Mouse (Mus musculus) limb, embryonic 15.5 days (tissue): ENCODE data around the gene Arhgap22. TPM values are rescaled to one million over a fixed set of nuclear protein-coding genes. Genes with fewer than 3 reads are reported as not detected.

ENCODE experiments used
- ATAC-seq: fragments of 200-750 bp; cut with Nextera tagmentation; 2 replicates; pipeline ENCODE4 v1.8.0; 2017; ENCODE audit warnings: low read depth, moderate TSS enrichment; ENCODE audit not compliant: insufficient number of reproducible peaks, low FRiP score, low TSS enrichment
- H3K27ac ChIP-seq: fragments of 300-500 bp; sonication (generic); 2 replicates; pipeline ENCODE4 v1.5.1; 2015; ENCODE audit warnings: moderate library complexity, mild to moderate bottlenecking, inconsistent platforms
- H3K27me3 ChIP-seq: fragments of 300-500 bp; sonication (generic); 2 replicates; pipeline ENCODE4 v1.6.1; 2015; ENCODE audit warnings: inconsistent platforms
- H3K36me3 ChIP-seq: fragments of 300-500 bp; sonication (generic); 2 replicates; pipeline ENCODE4 v1.6.1; 2015; ENCODE audit warnings: inconsistent platforms
- H3K4me1 ChIP-seq: fragments of 300-500 bp; sonication (generic); 2 replicates; pipeline ENCODE4 v1.6.1; 2015; ENCODE audit warnings: inconsistent platforms
- H3K4me2 ChIP-seq: fragments of 300-500 bp; sonication (generic); 2 replicates; pipeline ENCODE4 v1.6.1; 2015; ENCODE audit warnings: mild to moderate bottlenecking, inconsistent platforms
- H3K4me3 ChIP-seq: fragments of 300-500 bp; sonication (generic); 2 replicates; pipeline ENCODE4 v1.5.1; 2015; ENCODE audit warnings: mild to moderate bottlenecking, inconsistent platforms
- H3K9ac ChIP-seq: fragments of 300-500 bp; sonication (generic); 2 replicates; pipeline ENCODE4 v1.6.1; 2015; ENCODE audit warnings: inconsistent platforms
- H3K9me3 ChIP-seq: fragments of 300-500 bp; sonication (generic); 2 replicates; pipeline ENCODE4 v1.6.1; 2016; ENCODE audit warnings: inconsistent platforms
- WGBS: fragments of 180-500 bp; shearing (Covaris S2); methylation state at CpG from one replicate; pipeline ENCODE4 v1.1.7; 2015; 5-methylcytosine and 5-hydroxymethylcytosine counted together
- polyA plus RNA-seq: library from polyadenylated mRNA; unstranded; fragments of >200 nt; fragmentation: Nextera tagmentation; extraction: Ambion mirVana; gene quantifications from 2 replicates; pipeline ENCODE4 v1.2.1, GENCODE M21; 2015

Arhgap22 gene
- polyA plus RNA-seq, 1 experiment from 2014 or later = 6.7 TPM

DNA sequence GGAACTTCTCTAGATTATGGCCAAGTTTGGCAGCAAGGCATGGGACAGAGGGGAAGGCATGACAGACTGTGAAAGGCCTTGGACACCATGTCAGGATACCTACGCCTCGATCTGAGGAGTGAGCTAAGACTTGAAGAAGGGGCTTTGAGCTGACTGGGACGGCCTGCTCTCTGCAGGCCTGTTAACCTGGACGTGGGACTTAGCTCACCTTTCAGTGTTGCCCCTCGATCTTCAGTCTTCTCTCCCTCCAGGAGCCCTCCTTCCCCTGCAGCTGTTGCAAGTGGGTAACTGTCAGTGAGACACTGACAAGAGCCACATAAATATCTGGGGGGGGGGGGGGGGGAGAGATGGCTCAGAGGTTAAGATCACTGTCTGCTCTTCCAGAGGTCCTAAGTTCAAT lies 34.9 kb downstream of the Arhgap22 start:
- Histone ChIP-seq H3K9ac (no peak overlapping the region), H3K27ac (no peak overlapping the region), H3K36me3 (no peaks in the 10 kb centered on the region), H3K27me3 (peaks cover 11% of the 10 kb centered on the region), H3K4me2 (no peak overlapping the region), H3K9me3 (no peaks in the 10 kb centered on the region), H3K4me3 (no peak overlapping the region), H3K4me1 (peaks cover 20% of the 10 kb centered on the region)
- no peak for ATAC-seq
- WGBS = 74% methylated on average over 5 of the region's 5 CpGs

DNA sequence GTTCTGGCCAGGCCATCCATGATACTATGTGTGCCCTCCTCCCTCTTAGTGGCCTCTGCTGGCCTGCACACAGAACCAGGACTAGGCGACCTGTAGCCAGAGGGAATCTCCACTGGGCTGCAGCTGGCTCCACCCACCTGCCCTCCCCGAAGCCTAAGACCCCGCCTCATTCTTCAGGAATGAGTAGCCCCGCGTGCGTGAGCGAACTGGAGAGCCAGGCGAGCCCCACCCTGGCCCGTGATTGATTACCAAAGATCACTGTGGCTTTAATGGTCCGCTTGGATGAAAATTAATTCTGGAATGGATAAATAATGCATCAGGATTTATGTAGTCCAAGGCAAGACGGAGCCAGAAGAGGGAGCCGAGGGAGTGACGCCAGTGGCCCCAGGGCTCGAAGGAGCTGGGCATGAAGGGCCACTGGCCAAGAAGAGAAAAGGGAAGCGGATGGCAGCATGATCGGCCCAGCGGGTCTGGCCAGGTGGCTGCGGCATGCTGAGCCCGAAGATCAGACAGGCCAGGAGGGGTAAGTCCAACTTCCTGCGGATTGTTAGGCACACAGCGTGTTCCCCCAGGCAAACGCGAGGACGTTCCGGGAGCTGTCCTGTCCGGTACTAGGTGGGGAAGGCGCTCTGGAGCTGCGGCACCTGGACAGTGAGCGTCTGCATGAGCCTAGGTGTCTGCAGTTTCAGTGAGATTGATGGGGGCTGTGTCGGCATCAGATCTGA lies 36.6 kb downstream of the Arhgap22 start:
- no peak overlapping the region for H3K9ac ChIP-seq
- ATAC-seq = no peak
- peaks cover 20% of the 10 kb centered on the region for H3K4me1 ChIP-seq
- peaks cover 11% of the 10 kb centered on the region for H3K27me3 ChIP-seq
- peak overlapping the region; percentile 67 for H3K4me2 ChIP-seq
- under 1% methylated on average over 30 of the region's 30 CpGs for WGBS
- H3K36me3 ChIP-seq = no peaks in the 10 kb centered on the region
- H3K4me3 ChIP-seq = peak overlapping the region; percentile 35
- H3K27ac ChIP-seq = no peak overlapping the region
- H3K9me3 ChIP-seq = no peaks in the 10 kb centered on the region

DNA sequence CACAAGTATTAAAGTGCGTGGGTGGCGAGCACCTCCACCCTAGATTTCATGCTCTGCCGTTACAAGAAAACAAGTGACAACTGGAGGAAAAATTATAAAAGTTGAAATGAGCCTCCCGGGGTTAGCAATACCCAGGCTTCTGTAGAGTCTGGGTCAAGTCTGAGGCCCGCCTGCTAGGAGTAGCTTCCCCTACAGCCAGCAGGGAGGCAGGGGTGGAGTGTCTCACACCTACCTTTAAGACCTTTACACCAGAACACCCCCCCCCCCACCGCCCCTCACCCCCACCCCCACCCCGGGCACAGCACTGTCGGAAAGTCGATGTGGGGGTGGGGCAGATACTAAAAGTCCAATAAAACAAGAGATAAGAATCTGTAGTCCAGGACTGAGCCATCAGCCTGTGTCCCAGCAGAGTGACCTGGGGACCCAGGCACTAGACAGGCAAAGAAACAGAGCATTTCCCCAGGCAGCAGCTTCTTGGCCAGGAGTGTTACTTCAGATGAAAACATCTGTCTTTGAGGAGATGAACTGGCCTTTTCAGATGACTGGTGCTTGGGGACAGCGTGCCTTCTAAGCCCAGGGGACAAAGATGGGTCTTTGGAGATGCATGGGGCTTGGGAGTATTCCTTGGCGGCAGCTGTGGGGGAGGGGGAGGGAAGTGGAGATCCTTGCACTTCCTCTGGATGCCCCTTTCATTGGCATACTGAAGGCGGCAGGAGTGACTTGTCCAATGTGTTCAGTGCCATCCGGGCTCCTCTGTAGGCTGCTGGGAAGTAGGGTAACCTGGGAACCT lies 37.3 kb downstream of the Arhgap22 start:
- 8% methylated on average over 13 of the region's 13 CpGs for WGBS
- Histone ChIP-seq H3K4me2 (peak overlapping the region; percentile 67), H3K36me3 (no peaks in the 10 kb centered on the region), H3K4me1 (peaks cover 20% of the 10 kb centered on the region), H3K27ac (no peak overlapping the region), H3K9ac (no peak overlapping the region), H3K4me3 (peak overlapping the region; percentile 35), H3K9me3 (no peaks in the 10 kb centered on the region), H3K27me3 (peaks cover 11% of the 10 kb centered on the region)
- ATAC-seq = no peak

DNA sequence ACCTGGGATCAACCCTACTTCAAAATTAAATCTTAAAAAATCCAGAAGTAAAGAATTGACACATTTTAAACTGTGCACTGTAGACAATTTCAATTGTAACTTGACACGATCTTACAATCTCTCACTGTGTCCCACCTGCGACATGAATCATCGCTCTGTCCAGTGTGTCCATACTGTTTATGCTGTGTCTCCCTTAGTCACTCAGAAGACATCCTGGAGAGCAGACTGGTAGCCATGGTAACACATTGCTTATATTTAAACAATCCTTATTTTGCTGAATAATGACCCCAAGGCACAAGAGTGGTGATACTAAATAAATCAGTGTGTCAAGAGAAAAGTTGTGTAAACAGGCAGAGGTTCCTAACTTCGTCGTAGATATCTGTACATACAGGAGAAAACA lies 44.4 kb downstream of the Arhgap22 start:
- H3K9ac ChIP-seq = no peak overlapping the region
- 84% methylated on average over 5 of the region's 5 CpGs for WGBS
- H3K4me1 ChIP-seq = peaks cover 5% of the 10 kb centered on the region; the same call in 1 of the 2 replicates
- no peaks in the 10 kb centered on the region for H3K36me3 ChIP-seq
- no peak overlapping the region for H3K4me3 ChIP-seq
- no peaks in the 10 kb centered on the region for H3K9me3 ChIP-seq
- H3K27me3 ChIP-seq = no peaks in the 10 kb centered on the region
- no peak for ATAC-seq
- no peak overlapping the region for H3K27ac ChIP-seq
- H3K4me2 ChIP-seq = no peak overlapping the region

DNA sequence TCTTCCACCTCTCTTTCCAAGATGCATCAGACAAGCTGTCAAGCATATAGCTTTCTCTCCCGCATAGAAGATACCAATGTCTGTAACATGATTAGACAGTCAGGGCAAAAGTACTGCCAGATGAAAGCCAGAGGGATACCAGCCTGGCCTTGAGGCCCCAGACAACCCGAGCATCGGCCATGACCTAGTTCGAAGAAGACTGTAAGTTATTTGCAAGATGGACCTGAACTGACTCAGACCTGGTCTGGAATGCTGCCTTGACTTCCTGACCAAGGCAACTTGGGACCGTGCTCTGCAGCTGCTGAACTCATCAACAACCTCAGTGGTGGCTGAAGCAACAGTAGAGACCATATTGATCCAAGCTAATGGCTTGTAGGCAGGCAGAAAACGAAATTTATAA lies 46.3 kb downstream of the Arhgap22 start:
- Histone ChIP-seq H3K9me3 (no peaks in the 10 kb centered on the region), H3K9ac (no peak overlapping the region), H3K4me1 (peaks cover 5% of the 10 kb centered on the region; the same call in 1 of the 2 replicates), H3K27ac (no peak overlapping the region), H3K27me3 (no peaks in the 10 kb centered on the region), H3K4me3 (no peak overlapping the region), H3K4me2 (no peak overlapping the region), H3K36me3 (no peaks in the 10 kb centered on the region)
- ATAC-seq = no peak
- 85% methylated on average over 6 of the region's 6 CpGs for WGBS

DNA sequence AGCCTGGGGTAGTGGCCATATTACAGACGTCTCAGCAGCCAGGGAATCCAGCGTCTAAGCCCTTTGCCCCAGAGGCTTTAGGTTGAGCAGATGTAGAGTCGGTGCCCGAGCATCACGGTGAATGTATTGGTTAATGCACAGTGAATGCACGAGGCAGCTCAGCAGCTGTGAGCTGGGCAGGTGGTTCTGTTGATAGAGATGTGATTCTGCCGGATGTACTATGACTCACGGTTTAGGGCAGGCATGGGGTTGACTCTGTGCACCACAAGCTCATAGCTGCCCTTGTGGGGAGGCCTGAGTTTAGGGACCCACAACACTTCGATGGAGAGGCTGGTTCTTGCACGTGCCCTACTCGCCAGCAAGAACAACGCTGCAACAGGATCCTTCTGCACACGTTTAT lies 51.0 kb downstream of the Arhgap22 start:
- H3K27me3 ChIP-seq = no peaks in the 10 kb centered on the region

DNA sequence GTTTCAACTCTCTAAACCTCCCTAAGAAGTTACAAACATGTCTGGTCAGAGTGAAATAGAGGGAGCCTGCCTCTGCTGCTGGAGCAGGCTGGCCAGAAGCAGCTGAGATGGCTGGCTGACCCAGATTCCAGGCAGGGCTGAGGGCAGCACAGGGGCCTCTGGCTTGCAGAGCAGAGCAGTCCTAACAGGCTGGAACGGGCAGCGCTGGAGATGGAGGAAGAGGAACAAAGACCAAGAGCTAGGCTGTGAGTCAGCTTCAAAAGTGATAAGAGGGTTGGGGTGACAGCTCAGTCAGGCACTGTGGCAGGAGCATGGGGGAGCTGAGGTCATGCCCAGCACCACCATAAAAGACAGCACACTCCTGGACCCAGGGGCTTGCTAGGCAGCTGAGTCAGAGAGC lies 62.4 kb downstream of the Arhgap22 start:
- no peak overlapping the region for H3K4me3 ChIP-seq
- no peaks in the 10 kb centered on the region for H3K36me3 ChIP-seq
- no peak overlapping the region for H3K4me2 ChIP-seq
- H3K9ac ChIP-seq = no peak overlapping the region
- no peaks in the 10 kb centered on the region for H3K9me3 ChIP-seq
- H3K27ac ChIP-seq = no peak overlapping the region
- H3K27me3 ChIP-seq = no peaks in the 10 kb centered on the region
- no peak for ATAC-seq
- H3K4me1 ChIP-seq = no peaks in the 10 kb centered on the region
- 63% methylated on average over 2 of the region's 2 CpGs for WGBS

More for the DNA sequence above, 51.0 kb downstream of the Arhgap22 start:
- 87% methylated on average over 13 of the region's 13 CpGs for WGBS
- no peak overlapping the region for H3K9ac ChIP-seq
- no peak overlapping the region for H3K4me3 ChIP-seq
- peaks cover 5% of the 10 kb centered on the region; the same call in 1 of the 2 replicates for H3K4me1 ChIP-seq
- no peak overlapping the region for H3K27ac ChIP-seq
- no peaks in the 10 kb centered on the region for H3K9me3 ChIP-seq
- no peak overlapping the region for H3K4me2 ChIP-seq
- no peak for ATAC-seq
- no peaks in the 10 kb centered on the region for H3K36me3 ChIP-seq

DNA sequence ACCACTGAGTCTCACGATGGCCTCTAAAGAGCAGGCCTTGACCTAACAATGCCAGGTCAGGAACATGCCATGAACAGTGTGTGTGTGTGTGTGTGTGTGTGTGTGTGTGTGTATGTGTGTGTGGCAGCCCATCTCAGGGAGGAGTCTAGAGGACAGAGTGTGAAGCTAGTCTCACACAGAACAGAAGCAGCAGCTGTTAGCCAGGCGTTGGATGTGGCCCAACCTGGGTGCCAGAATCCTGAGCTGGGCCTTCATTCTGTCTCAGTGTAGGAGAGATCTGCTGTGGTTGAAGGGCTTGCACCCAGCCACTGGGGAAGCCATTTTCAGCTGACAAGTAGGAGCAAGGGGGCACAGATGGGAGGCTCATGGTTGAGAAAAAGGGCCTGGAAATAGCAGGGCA lies 64.5 kb downstream of the Arhgap22 start:
- Histone ChIP-seq H3K27ac (no peak overlapping the region), H3K4me3 (no peak overlapping the region), H3K4me1 (no peaks in the 10 kb centered on the region), H3K9ac (no peak overlapping the region), H3K27me3 (no peaks in the 10 kb centered on the region), H3K4me2 (no peak overlapping the region), H3K9me3 (no peaks in the 10 kb centered on the region), H3K36me3 (no peaks in the 10 kb centered on the region)
- no peak for ATAC-seq
- 81% methylated on average over 2 of the region's 2 CpGs for WGBS

DNA sequence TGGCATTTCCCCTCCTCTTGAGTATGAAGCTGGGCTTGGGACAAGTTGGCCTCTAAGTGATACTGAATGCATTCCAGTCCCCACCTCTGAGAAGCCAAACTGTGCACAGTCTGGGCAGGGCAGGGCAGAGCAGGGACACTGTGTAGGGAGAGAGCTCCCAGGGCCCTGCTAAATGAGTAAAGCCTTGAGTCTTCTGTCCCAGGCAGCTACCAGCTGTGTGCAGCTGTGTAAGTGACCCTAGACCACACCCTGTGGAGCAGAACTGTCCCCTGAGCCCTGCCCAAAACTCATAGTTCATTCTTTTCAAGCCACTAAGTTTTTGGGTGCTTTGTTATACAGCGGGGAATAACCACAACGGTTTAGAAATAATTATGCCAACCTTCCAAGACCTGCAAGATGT lies 67.1 kb downstream of the Arhgap22 start:
- Histone ChIP-seq H3K9me3 (no peaks in the 10 kb centered on the region), H3K27ac (no peak overlapping the region), H3K4me2 (no peak overlapping the region), H3K27me3 (no peaks in the 10 kb centered on the region), H3K36me3 (no peaks in the 10 kb centered on the region), H3K4me3 (no peak overlapping the region), H3K9ac (no peak overlapping the region), H3K4me1 (no peaks in the 10 kb centered on the region)
- 80% methylated on average over 2 of the region's 2 CpGs for WGBS
- ATAC-seq = no peak

DNA sequence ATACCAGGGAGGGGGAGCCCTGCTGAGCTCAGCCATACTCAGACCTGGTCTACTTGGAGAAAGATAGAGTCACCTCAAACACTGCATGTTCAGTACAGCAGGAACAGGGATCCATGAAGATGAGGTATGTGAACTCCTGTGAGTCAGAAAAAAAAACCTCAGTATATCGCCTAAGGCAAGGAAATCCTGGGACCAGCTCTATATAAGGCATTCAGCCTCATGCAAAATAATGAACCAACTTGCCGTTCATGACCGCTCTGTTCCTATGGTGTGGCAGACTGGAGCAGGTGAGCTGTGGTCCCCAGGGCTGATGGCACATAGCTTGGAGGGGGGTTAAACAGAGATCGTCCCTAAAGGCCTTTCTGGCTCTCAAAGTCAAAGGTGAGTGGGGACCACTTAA lies 68.6 kb downstream of the Arhgap22 start:
- no peaks in the 10 kb centered on the region for H3K9me3 ChIP-seq
- no peak overlapping the region for H3K4me2 ChIP-seq
- H3K27me3 ChIP-seq = no peaks in the 10 kb centered on the region
- ATAC-seq = no peak
- no peaks in the 10 kb centered on the region for H3K36me3 ChIP-seq
- H3K4me1 ChIP-seq = no peaks in the 10 kb centered on the region
- WGBS = 70% methylated on average over 4 of the region's 4 CpGs
- no peak overlapping the region for H3K9ac ChIP-seq
- H3K4me3 ChIP-seq = no peak overlapping the region
- no peak overlapping the region for H3K27ac ChIP-seq

DNA sequence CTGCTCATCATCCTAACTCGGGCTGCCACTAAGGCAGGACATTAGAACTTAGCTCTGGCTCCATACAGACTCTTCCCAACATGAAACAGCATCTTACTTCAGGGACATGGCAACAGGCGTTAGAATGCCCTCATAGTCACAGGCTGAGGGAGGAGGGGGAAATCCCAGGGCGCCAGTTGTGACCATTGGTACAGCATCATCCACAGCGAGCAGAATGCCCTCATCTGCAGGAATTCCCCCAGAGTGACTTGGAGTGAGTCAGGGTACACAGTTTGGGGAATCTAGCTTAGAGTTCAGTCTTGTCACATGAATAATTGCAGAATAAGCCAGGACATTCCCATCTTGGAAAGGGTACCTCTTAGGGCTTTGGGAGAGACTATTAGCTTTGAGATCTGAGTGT lies 74.1 kb downstream of the Arhgap22 start:
- no peak for ATAC-seq
- no peak overlapping the region for H3K9ac ChIP-seq
- H3K27ac ChIP-seq = no peak overlapping the region
- H3K36me3 ChIP-seq = no peaks in the 10 kb centered on the region
- 78% methylated on average over 4 of the region's 4 CpGs for WGBS
- no peak overlapping the region for H3K4me3 ChIP-seq
- no peaks in the 10 kb centered on the region for H3K4me1 ChIP-seq
- no peaks in the 10 kb centered on the region for H3K9me3 ChIP-seq
- no peak overlapping the region for H3K4me2 ChIP-seq
- H3K27me3 ChIP-seq = no peaks in the 10 kb centered on the region

DNA sequence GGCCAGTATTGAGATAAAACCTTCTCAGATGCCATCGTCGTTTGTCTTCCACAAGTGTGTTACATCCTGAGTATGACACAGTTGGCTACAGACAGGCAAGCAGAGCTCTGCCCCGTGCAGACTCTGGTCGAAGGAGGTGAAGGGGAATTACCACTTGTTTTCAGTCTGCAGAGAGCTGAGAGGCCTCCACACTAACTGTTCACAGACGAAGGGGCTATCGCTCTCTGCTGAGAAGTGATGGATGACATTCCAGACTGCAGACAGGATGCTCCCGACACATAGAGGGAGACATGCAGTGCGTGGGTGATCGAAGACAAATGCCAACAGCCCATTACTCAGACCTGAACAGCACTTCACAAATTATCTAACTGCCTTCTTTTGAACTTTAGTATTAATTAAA lies 76.2 kb downstream of the Arhgap22 start:
- 35% methylated on average over 9 of the region's 9 CpGs for WGBS
- no peaks in the 10 kb centered on the region for H3K9me3 ChIP-seq
- H3K4me1 ChIP-seq = no peaks in the 10 kb centered on the region
- no peak overlapping the region for H3K9ac ChIP-seq
- H3K4me2 ChIP-seq = no peak overlapping the region
- no peak for ATAC-seq
- no peaks in the 10 kb centered on the region for H3K36me3 ChIP-seq
- H3K27ac ChIP-seq = no peak overlapping the region
- H3K27me3 ChIP-seq = no peaks in the 10 kb centered on the region
- no peak overlapping the region for H3K4me3 ChIP-seq
